Comparison of ENCODE assay signal across 17 mouse cellular contexts in the genomic region with DNA sequence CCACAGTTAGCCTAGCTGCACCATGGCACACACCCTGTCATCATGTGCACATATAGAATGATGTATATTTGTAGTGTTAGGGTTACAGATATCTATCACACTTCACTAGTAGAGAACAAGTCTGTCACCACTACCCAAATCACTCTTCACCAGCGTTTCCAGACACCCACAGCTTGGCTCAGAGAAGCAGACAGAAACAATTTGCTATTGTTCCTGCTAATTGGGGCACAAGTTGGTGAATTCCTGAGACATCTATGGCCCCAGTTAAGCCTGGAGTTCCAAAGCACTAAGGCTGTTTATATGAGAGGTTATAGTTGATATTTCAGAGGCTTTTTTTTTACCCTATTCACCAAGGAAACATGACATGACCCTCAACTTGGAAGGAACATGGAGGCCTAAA. TPM values are rescaled to one million over a fixed set of nuclear protein-coding genes. Genes with fewer than 3 reads are reported as not detected.
"Had no signal": no experiment of that assay in that cellular context is flagged by ENCODE, and none has a peak within 500 bp of the region (broad histone marks: within the 10 kb centered on the region; RNA-seq: fewer than 3 reads in every experiment).

No protein-coding gene starts in this region.

- DNase-seq: right cerebral cortex, adult 18-20 months; right cerebral cortex, postnatal 25 days; right cerebral cortex, postnatal 4 days; spleen, adult 18-20 months; thymus, adult 18-20 months; thymus, adult 2 months; thymus, postnatal 14 days; thymus, postnatal 25 days; thymus, postnatal 36 days; thymus, postnatal 4 days had no signal

- H3K4me1 ChIP-seq: neural tube, embryonic 12.5 days; neural tube, embryonic 13.5 days; neural tube, embryonic 15.5 days had no signal

- H3K9me3 ChIP-seq: neural tube, embryonic 12.5 days; neural tube, embryonic 13.5 days; neural tube, embryonic 15.5 days; stomach, embryonic 15.5 days had no signal

- H3K4me2 ChIP-seq: neural tube, embryonic 12.5 days; neural tube, embryonic 13.5 days; neural tube, embryonic 15.5 days; stomach, embryonic 15.5 days had no signal

- H3K4me3 ChIP-seq: neural tube, embryonic 12.5 days; neural tube, embryonic 13.5 days; neural tube, embryonic 15.5 days; stomach, embryonic 15.5 days had no signal

- H3K27ac ChIP-seq: neural tube, embryonic 12.5 days; neural tube, embryonic 13.5 days; neural tube, embryonic 15.5 days; stomach, embryonic 15.5 days; stomach, postnatal 0 days had no signal

- H3K9ac ChIP-seq: neural tube, embryonic 12.5 days; neural tube, embryonic 13.5 days; neural tube, embryonic 15.5 days; stomach, embryonic 15.5 days had no signal

- H3K27me3 ChIP-seq: neural tube, embryonic 12.5 days; neural tube, embryonic 13.5 days; neural tube, embryonic 15.5 days; stomach, embryonic 15.5 days had no signal

RNA-seq across cellular contexts. Expression of a gene that starts 17.0 kb away (rescaled TPM):
- total RNA-seq: neutrophil, adult 5-6 weeks had no signal
- polyA plus RNA-seq: small intestine, adult 2 months had no signal
